Mouse (Mus musculus): Measurements from ENCODE around the gene Gdpd2. TPM values are rescaled to one million over a fixed set of nuclear protein-coding genes. Genes with fewer than 3 reads are reported as not detected.

Gdpd2 gene
- polyA plus RNA-seq, 1 experiment from 2014 or later: 7.7 TPM

DNA sequence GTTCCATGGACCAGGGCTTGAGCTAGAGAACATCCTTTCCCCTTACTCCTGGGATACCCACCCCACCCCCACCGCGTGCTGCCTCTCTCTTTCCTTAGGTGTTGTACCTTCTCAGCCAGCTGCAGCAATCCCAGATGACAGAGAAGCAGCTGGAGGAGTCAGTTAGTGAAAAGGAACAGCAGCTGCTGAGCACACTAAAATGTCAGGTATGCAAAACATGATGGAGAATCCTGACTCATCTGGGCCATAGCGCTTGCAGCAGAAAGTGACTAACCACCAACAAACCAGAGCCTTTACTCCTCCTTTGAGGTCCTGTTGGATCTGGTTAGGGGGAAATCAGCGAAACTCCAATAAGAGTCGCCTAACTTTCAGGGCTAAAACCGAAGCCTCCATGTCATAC lies 13.5 kb upstream of the Gdpd2 start:
- WGBS: 92% methylated on average over 6 of the region's 6 CpGs
- TF ChIP-seq CTCF (IDR thresholded peaks at IDR 0.05; ENCODE audit: low read depth): no peak
- no peaks in the 10 kb centered on the region for H3K4me1 ChIP-seq (replicated peaks; ENCODE audit: control insufficient read depth, insufficient read depth, low read length)
- H3K4me3 ChIP-seq (ENCODE audit: low read depth, low read length): no peak overlapping the region
- no peak overlapping the region for H3K9ac ChIP-seq (ENCODE audit: low read depth, low read length)
- no peak for ATAC-seq
- no peak overlapping the region for H3K4me2 ChIP-seq (replicated peaks; ENCODE audit: low read depth)
- no peaks in the 10 kb centered on the region for H3K27me3 ChIP-seq (replicated peaks; ENCODE audit: control insufficient read depth, insufficient read depth, low read length)
- no peak overlapping the region for H3K27ac ChIP-seq (ENCODE audit: low read depth, low read length)
- H3K36me3 ChIP-seq (ENCODE audit: control insufficient read depth, insufficient read depth): no peaks in the 10 kb centered on the region
- H3K9me3 ChIP-seq (ENCODE audit: control insufficient read depth): no peaks in the 10 kb centered on the region

DNA sequence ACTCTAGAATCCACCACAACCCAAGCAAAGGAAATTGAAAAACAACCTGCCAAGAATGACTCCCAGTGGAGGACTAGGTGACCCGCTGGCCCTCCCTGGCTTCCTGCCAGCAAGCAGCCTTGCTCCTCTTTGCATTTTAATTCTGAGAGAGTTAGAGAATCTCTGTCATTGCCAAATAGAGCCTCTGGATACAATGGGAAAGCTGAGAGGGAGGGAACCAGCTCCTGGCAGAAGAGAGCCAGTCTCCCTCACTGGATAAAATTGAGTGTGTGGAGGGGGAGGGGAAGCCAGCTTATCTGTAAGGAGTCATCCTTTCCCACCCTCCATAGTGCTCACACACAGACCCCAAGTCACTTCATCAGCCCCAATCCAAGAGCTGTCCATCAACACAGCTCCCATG lies 726 bp upstream of the Gdpd2 start:
- no peak overlapping the region for H3K27ac ChIP-seq (ENCODE audit: low read depth, low read length)
- H3K9me3 ChIP-seq (ENCODE audit: control insufficient read depth): no peaks in the 10 kb centered on the region
- WGBS: 53% methylated on average over 1 of the region's 1 CpGs
- H3K27me3 ChIP-seq (replicated peaks; ENCODE audit: control insufficient read depth, insufficient read depth, low read length): no peaks in the 10 kb centered on the region
- H3K4me3 ChIP-seq (ENCODE audit: low read depth, low read length): no peak overlapping the region
- H3K9ac ChIP-seq (ENCODE audit: low read depth, low read length): no peak overlapping the region
- H3K4me1 ChIP-seq (replicated peaks; ENCODE audit: control insufficient read depth, insufficient read depth, low read length): no peaks in the 10 kb centered on the region; the same call in 1 of the 2 replicates
- no peak for ATAC-seq
- no peaks in the 10 kb centered on the region for H3K36me3 ChIP-seq (ENCODE audit: control insufficient read depth, insufficient read depth)
- TF ChIP-seq CTCF (IDR thresholded peaks at IDR 0.05; ENCODE audit: low read depth): no peak
- H3K4me2 ChIP-seq (replicated peaks; ENCODE audit: low read depth): no peak overlapping the region

DNA sequence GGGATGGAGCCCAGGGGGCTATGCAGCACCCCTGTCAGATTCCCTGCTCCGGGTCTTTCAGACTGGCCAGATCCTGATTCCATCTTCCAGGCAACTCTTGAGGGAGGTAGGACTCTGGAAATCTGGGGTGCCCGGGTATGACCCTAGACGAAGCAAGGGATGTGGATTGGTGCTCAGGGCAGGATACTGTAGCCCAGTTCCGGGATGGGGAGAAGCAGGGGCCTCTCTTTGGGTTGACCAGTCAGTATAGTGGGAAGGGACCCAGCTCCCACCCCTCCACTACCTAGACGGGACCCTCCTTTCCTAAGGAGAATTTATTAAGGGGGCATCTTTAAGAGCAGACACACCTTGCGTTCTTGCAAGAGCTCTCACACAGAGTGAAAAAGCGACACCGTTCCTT lies 593 bp downstream of the Gdpd2 start:
- ATAC-seq: no peak
- TF ChIP-seq CTCF (IDR thresholded peaks at IDR 0.05; ENCODE audit: low read depth): no peak
- Histone ChIP-seq H3K9ac (ENCODE audit: low read depth, low read length) (no peak overlapping the region), H3K4me1 (replicated peaks; ENCODE audit: control insufficient read depth, insufficient read depth, low read length) (no peaks in the 10 kb centered on the region; the same call in 1 of the 2 replicates), H3K27ac (ENCODE audit: low read depth, low read length) (no peak overlapping the region), H3K36me3 (ENCODE audit: control insufficient read depth, insufficient read depth) (no peaks in the 10 kb centered on the region), H3K4me2 (replicated peaks; ENCODE audit: low read depth) (peak overlapping the region; percentile 51), H3K9me3 (ENCODE audit: control insufficient read depth) (no peaks in the 10 kb centered on the region), H3K4me3 (ENCODE audit: low read depth, low read length) (0 out of 2 replicates have a peak overlapping the region, but pooled peaks have one; percentile 12), H3K27me3 (replicated peaks; ENCODE audit: control insufficient read depth, insufficient read depth, low read length) (no peaks in the 10 kb centered on the region)
- WGBS: 39% methylated on average over 8 of the region's 8 CpGs

DNA sequence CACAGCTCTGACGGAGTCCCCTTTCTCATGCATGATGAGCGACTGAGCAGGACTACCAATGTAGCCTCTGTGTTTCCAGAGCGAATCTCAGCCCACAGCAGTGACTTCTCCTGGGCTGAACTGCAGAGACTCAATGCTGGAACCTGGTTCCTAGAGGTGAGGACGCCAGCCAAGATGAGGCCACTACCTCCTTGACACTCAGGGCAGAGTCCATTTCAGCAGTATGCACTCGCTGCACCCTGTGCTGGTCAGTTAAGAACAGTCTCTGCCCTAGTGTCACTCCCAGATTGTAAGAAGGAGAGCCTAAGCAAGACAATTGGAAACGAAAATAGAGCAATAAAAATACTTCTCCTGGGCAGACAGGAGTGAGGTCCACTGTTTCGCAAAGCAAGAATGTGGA lies 4.7 kb downstream of the Gdpd2 start:
- no peaks in the 10 kb centered on the region for H3K9me3 ChIP-seq (ENCODE audit: control insufficient read depth)
- H3K4me2 ChIP-seq (replicated peaks; ENCODE audit: low read depth): no peak overlapping the region
- 57% methylated on average over 7 of the region's 7 CpGs for WGBS
- H3K27me3 ChIP-seq (replicated peaks; ENCODE audit: control insufficient read depth, insufficient read depth, low read length): no peaks in the 10 kb centered on the region
- H3K4me3 ChIP-seq (ENCODE audit: low read depth, low read length): no peak overlapping the region
- ATAC-seq: peak; percentile 77
- H3K9ac ChIP-seq (ENCODE audit: low read depth, low read length): no peak overlapping the region
- no peaks in the 10 kb centered on the region for H3K4me1 ChIP-seq (replicated peaks; ENCODE audit: control insufficient read depth, insufficient read depth, low read length)
- no peak overlapping the region for H3K27ac ChIP-seq (ENCODE audit: low read depth, low read length)
- no peaks in the 10 kb centered on the region for H3K36me3 ChIP-seq (ENCODE audit: control insufficient read depth, insufficient read depth)
- TF ChIP-seq CTCF (IDR thresholded peaks at IDR 0.05; ENCODE audit: low read depth): no peak

DNA sequence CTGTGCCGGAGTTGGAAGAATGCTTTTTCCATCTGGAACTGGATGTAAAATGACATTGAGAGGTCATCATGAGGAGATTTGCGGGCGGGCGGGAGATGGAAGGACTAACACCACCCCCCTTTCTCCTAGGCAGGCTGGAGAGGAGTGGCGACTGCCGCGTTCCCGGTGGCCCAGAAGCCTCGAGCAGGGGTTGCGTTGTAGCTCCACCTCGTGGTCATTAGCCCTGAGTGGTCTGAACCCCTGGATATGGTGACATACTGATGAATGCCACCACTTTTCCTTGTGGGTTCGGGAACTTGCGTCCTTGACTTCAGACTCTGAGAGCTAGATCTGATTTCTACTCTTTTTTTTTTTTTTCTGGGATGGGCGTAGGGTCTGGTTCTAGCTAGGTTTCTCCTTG lies 9.2 kb downstream of the Gdpd2 start:
- 0 out of 2 replicates have a peak, but pooled peaks have one; percentile 39 for ATAC-seq

DNA sequence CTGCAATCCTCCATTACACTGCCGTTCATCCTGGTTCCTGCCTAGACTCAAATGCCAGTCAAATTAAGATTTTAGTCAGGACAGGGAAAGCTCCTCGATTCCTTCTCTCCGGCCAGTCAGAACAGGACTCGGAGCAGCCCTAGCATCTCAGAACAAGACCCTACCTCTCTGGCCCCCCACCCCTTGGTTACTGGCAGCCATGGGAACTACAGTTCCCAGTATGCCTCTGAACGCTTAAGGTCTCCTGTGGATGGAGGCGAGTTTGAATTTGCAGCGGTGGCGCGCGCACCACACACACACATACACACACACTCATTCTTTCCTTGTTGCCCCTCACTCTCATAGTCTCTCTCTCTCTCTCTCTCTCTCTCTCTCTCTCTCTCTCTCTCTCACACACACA lies 9.8 kb downstream of the Gdpd2 start:
- Histone ChIP-seq H3K27ac (ENCODE audit: low read depth, low read length) (no peak overlapping the region), H3K27me3 (replicated peaks; ENCODE audit: control insufficient read depth, insufficient read depth, low read length) (no peaks in the 10 kb centered on the region), H3K4me1 (replicated peaks; ENCODE audit: control insufficient read depth, insufficient read depth, low read length) (no peaks in the 10 kb centered on the region), H3K4me3 (ENCODE audit: low read depth, low read length) (peak overlapping the region; percentile 22), H3K9me3 (ENCODE audit: control insufficient read depth) (0 out of 2 replicates have a peak, but pooled peaks cover 4% of the 10 kb centered on the region), H3K9ac (ENCODE audit: low read depth, low read length) (no peak overlapping the region), H3K4me2 (replicated peaks; ENCODE audit: low read depth) (peak overlapping the region; percentile 60), H3K36me3 (ENCODE audit: control insufficient read depth, insufficient read depth) (no peaks in the 10 kb centered on the region)
- no peak for ATAC-seq
- WGBS: 25% methylated on average over 10 of the region's 10 CpGs
- TF ChIP-seq CTCF (IDR thresholded peaks at IDR 0.05; ENCODE audit: low read depth): no peak

More for the DNA sequence above, 9.2 kb downstream of the Gdpd2 start:
- H3K36me3 ChIP-seq (ENCODE audit: control insufficient read depth, insufficient read depth): no peaks in the 10 kb centered on the region
- 20% methylated on average over 14 of the region's 14 CpGs for WGBS
- H3K4me1 ChIP-seq (replicated peaks; ENCODE audit: control insufficient read depth, insufficient read depth, low read length): no peaks in the 10 kb centered on the region
- H3K27ac ChIP-seq (ENCODE audit: low read depth, low read length): no peak overlapping the region
- H3K4me2 ChIP-seq (replicated peaks; ENCODE audit: low read depth): peak overlapping the region; percentile 60
- H3K4me3 ChIP-seq (ENCODE audit: low read depth, low read length): peak overlapping the region; percentile 22; the same call in 1 of the 2 replicates
- H3K9ac ChIP-seq (ENCODE audit: low read depth, low read length): no peak overlapping the region
- 0 out of 2 replicates have a peak, but pooled peaks cover 4% of the 10 kb centered on the region for H3K9me3 ChIP-seq (ENCODE audit: control insufficient read depth)
- H3K27me3 ChIP-seq (replicated peaks; ENCODE audit: control insufficient read depth, insufficient read depth, low read length): no peaks in the 10 kb centered on the region
- TF ChIP-seq CTCF (IDR thresholded peaks at IDR 0.05; ENCODE audit: low read depth): peak; percentile 78

DNA sequence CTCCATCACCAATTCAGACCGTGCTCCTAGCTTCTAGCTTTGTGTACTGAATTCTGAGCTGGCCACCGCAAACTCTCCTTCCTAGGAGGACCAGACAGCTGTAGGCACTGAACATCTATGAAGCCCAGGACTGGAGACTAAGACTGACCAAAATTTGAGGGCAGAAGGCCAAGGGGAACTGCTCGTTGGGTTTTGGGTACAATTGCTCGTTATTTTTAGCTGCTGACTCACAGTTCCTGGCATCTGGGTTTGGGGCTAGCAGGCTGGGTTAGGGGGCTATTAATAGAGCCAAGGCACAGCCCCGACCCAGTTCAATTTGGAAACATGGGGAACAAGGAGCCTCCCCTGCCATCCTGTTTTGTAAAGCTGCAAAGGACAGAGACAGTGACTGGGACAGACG lies 11.1 kb downstream of the Gdpd2 start:
- no peak for ATAC-seq
- Histone ChIP-seq H3K4me1 (replicated peaks; ENCODE audit: control insufficient read depth, insufficient read depth, low read length) (no peaks in the 10 kb centered on the region), H3K4me2 (replicated peaks; ENCODE audit: low read depth) (no peak overlapping the region), H3K27ac (ENCODE audit: low read depth, low read length) (no peak overlapping the region), H3K4me3 (ENCODE audit: low read depth, low read length) (no peak overlapping the region), H3K9ac (ENCODE audit: low read depth, low read length) (no peak overlapping the region), H3K36me3 (ENCODE audit: control insufficient read depth, insufficient read depth) (no peaks in the 10 kb centered on the region), H3K9me3 (ENCODE audit: control insufficient read depth) (0 out of 2 replicates have a peak, but pooled peaks cover 4% of the 10 kb centered on the region), H3K27me3 (replicated peaks; ENCODE audit: control insufficient read depth, insufficient read depth, low read length) (no peaks in the 10 kb centered on the region)
- 57% methylated on average over 6 of the region's 6 CpGs for WGBS
- TF ChIP-seq CTCF (IDR thresholded peaks at IDR 0.05; ENCODE audit: low read depth): no peak
